Mouse (Mus musculus) testis, adult 2 months (tissue): ENCODE data around the gene Dnajc13. TPM values are rescaled to one million over a fixed set of nuclear protein-coding genes. Genes with fewer than 3 reads are reported as not detected.

ENCODE experiments used
- H3K27ac ChIP-seq: fragments of 200-500 bp; 2 replicates; pipeline ENCODE4 v1.5.1; 2012; ENCODE audit warnings: low read depth, low read length; ENCODE audit not compliant: control insufficient read depth, insufficient read depth
- H3K27me3 ChIP-seq: fragments of 200-500 bp; 2 replicates; pipeline ENCODE4 v1.6.1; 2012; ENCODE audit warnings: mild to moderate bottlenecking, low read length, moderate library complexity; ENCODE audit not compliant: control insufficient read depth, insufficient read depth
- H3K36me3 ChIP-seq: fragments of 200-500 bp; 2 replicates; pipeline ENCODE4 v1.6.1; 2012; ENCODE audit warnings: mild to moderate bottlenecking, low read length; ENCODE audit not compliant: control insufficient read depth, insufficient read depth
- H3K4me1 ChIP-seq: fragments of 200-500 bp; 2 replicates; pipeline ENCODE4 v1.6.1; 2012; ENCODE audit warnings: low read length; ENCODE audit not compliant: control insufficient read depth, insufficient read depth
- H3K4me3 ChIP-seq: fragments of 200-500 bp; 2 replicates; pipeline ENCODE4 v1.5.1; 2012; ENCODE audit warnings: low read depth, mild to moderate bottlenecking, low read length, moderate library complexity, mixed read lengths; ENCODE audit not compliant: control insufficient read depth
- CTCF ChIP-seq: fragments of 200-500 bp; IDR thresholded peaks from 2 replicates; pipeline ENCODE4 v1.5.1; 2012; ENCODE audit warnings: low read depth, mild to moderate bottlenecking, inconsistent platforms, low read length, moderate library complexity; ENCODE audit not compliant: control insufficient read depth, insufficient read depth, insufficient replicate concordance
- POLR2A ChIP-seq: fragments of 200-500 bp; IDR thresholded peaks from 2 replicates; pipeline ENCODE4 v1.6.1; 2012; ENCODE audit warnings: low read depth, mild to moderate bottlenecking, inconsistent platforms, low read length, moderate library complexity; ENCODE audit not compliant: control insufficient read depth
- polyA plus RNA-seq: library from polyadenylated mRNA; depleted of rRNA; stranded (reverse); fragments of >200 nt; gene quantifications from 2 replicates; pipeline ENCODE4 v1.2.3, GENCODE M21; 2012

Gene Dnajc13
- polyA plus RNA-seq, 1 experiment = 26.7 TPM

GRCm38 (mm10) chr9:104203851-104204250, 58.9 kb downstream of the Dnajc13 start:
- TF ChIP-seq POLR2A (no peak), CTCF (no peak)
- H3K27ac ChIP-seq = no peak overlapping the region
- no peak overlapping the region for H3K4me3 ChIP-seq
- no peaks in the 10 kb centered on the region for H3K4me1 ChIP-seq
- H3K27me3 ChIP-seq = no peaks in the 10 kb centered on the region
- H3K36me3 ChIP-seq = peaks cover 1% of the 10 kb centered on the region; the same call in 1 of the 2 replicates

DNA sequence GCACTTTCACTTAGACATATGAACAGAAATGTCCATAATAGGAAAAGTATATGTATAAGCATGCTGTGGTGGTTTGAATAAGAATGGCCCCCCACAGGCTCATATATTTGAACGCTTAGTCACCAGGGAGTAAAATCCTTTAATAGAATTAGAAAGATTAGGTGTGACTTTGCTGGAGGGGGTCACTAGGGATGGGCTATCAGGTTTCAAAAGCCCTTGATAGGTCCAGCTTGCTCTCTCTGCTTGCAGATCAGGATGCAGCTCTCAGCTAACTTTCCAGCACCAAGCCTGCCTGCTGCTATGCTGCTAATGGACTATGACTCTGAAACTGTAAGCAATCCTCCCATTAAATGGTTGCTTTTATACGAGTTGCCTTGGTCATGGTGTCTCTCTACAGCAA, 68.2 kb downstream of the Dnajc13 start:
- H3K4me1 ChIP-seq = no peaks in the 10 kb centered on the region
- no peak overlapping the region for H3K27ac ChIP-seq
- no peaks in the 10 kb centered on the region for H3K27me3 ChIP-seq
- TF ChIP-seq POLR2A = no peak
- no peak for TF ChIP-seq CTCF
- no peak overlapping the region for H3K4me3 ChIP-seq
- H3K36me3 ChIP-seq = peaks cover 1% of the 10 kb centered on the region; the same call in 1 of the 2 replicates

- H3K4me3 ChIP-seq = no peak overlapping the region
- H3K27me3 ChIP-seq = no peaks in the 10 kb centered on the region
- TF ChIP-seq POLR2A = no peak
- no peak for TF ChIP-seq CTCF
- H3K4me1 ChIP-seq = no peaks in the 10 kb centered on the region
- peaks cover 1% of the 10 kb centered on the region; the same call in 1 of the 2 replicates for H3K36me3 ChIP-seq
- H3K27ac ChIP-seq = 0 out of 2 replicates have a peak overlapping the region, but pooled peaks have one; percentile 29
Observed at GRCm38 (mm10) chr9:104193900-104194299, 68.8 kb downstream of the Dnajc13 start.

DNA sequence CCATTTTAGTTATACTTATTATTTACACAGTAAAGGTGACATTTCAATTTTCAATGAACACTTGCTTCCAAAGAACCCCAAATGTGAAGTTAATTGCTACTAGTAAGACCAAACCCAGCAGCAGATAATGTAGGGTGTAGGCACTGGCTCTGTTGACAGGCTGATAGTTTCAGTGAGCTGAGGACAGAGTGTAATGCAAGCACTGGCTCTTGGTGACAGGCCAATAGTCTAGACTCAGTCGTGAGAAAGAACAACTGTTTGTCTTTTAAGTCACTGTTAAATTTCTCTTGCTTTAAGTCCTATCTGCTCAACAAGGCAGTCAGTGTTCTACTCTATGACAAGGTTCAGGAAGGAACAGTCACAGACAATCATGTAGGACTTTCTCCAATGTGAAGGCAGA, 69.4 kb downstream of the Dnajc13 start:
- Histone ChIP-seq H3K4me1 (no peaks in the 10 kb centered on the region), H3K27me3 (no peaks in the 10 kb centered on the region), H3K36me3 (peaks cover 1% of the 10 kb centered on the region; the same call in 1 of the 2 replicates), H3K4me3 (no peak overlapping the region), H3K27ac (no peak overlapping the region)
- TF ChIP-seq POLR2A (no peak), CTCF (no peak)

- Histone ChIP-seq H3K4me1 (no peaks in the 10 kb centered on the region), H3K36me3 (peaks cover 1% of the 10 kb centered on the region; the same call in 1 of the 2 replicates), H3K4me3 (no peak overlapping the region), H3K27ac (no peak overlapping the region), H3K27me3 (no peaks in the 10 kb centered on the region)
- TF ChIP-seq CTCF = no peak
- TF ChIP-seq POLR2A = no peak
Observed at GRCm38 (mm10) chr9:104192513-104192912, 70.2 kb downstream of the Dnajc13 start.

- TF ChIP-seq CTCF = no peak
- Histone ChIP-seq H3K4me1 (no peaks in the 10 kb centered on the region), H3K27me3 (no peaks in the 10 kb centered on the region), H3K4me3 (no peak overlapping the region), H3K27ac (no peak overlapping the region), H3K36me3 (no peaks in the 10 kb centered on the region; the same call in 1 of the 2 replicates)
Observed at GRCm38 (mm10) chr9:104189657-104190056, 73.1 kb downstream of the Dnajc13 start.

DNA sequence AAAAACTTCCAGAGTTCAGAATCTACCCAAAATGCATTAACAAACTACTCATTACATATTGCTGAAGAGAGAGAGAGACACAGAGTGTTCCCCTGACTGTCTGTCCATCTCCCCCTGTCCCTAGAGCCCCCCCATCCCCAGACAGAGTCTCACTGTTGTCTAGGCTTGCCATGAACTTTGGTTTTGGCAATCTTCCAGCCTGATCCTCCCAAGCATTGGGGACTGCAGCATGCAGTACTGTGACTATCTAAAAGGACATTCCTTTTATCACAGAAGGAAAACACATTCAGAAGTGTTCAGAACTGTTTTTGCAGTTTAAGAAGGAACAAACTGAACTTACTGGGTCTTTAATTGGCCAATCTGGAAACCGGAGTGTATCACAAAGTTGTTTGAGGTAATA, 74.0 kb downstream of the Dnajc13 start:
- Histone ChIP-seq H3K36me3 (no peaks in the 10 kb centered on the region; the same call in 1 of the 2 replicates), H3K27ac (no peak overlapping the region), H3K4me3 (no peak overlapping the region), H3K27me3 (no peaks in the 10 kb centered on the region), H3K4me1 (no peaks in the 10 kb centered on the region)
- TF ChIP-seq CTCF (no peak), POLR2A (no peak)

DNA sequence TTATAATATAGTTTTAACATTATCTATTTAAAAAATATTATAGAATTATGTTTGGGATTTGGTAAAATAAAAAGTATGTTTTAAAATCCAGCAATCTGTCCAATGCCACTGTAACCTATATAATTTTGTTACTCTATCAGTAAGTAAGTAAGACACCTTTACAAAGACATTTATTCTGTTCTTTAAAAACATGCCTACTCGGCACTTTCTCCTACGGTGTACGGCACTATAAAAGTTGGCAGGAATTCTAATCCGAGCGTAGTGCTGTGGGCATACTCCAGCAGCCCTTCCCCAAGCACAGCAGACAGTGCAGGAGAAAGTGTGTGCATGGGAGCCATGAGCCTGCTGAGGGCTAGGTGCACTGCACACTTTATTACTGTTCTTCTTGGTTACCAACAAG, 75.7 kb downstream of the Dnajc13 start:
- H3K4me1 ChIP-seq = no peaks in the 10 kb centered on the region
- TF ChIP-seq POLR2A (no peak), CTCF (no peak)
- no peak overlapping the region for H3K27ac ChIP-seq
- H3K36me3 ChIP-seq = no peaks in the 10 kb centered on the region; the same call in 1 of the 2 replicates
- H3K4me3 ChIP-seq = no peak overlapping the region
- no peaks in the 10 kb centered on the region for H3K27me3 ChIP-seq
